ENCODE assay signal across 9 mouse cellular contexts in genomic region chr2:144332486-144332885, GRCm38 (mm10). TPM values are rescaled to one million over a fixed set of nuclear protein-coding genes. Genes with fewer than 3 reads are reported as not detected.
DNase-seq lines count a peak whose midpoint lies in the region; ATAC-seq lines count a peak whose summit lies in the region.
"Had no signal": no experiment of that assay in that cellular context is flagged by ENCODE, and none has a peak within 500 bp of the region (broad histone marks: within the 10 kb centered on the region; RNA-seq: fewer than 3 reads in every experiment).

No protein-coding gene starts in this region.

- ATAC-seq in heart, embryonic 15.5 days (replicated peaks; ENCODE audit: insufficient number of reproducible peaks, insufficient read depth, low FRiP score, low read depth), result no peak
- no peak for ATAC-seq in hindbrain, embryonic 16.5 days
- ATAC-seq in midbrain, embryonic 16.5 days, result no peak

- no peak for DNase-seq in heart, adult 18-20 months
- peak; percentile 14 for DNase-seq in embryo, embryonic 11 days
- no peak for DNase-seq in gastrocnemius, postnatal 25 days
- no peak for DNase-seq in urinary bladder, postnatal 10 days (ENCODE audit: low spot score)
- no peak for DNase-seq in layer of hippocampus, postnatal 25 days (ENCODE audit: extremely low spot score in 1 of 2, low spot score in 1 of 2)

- peak overlapping the region; percentile 97 for H3K4me2 ChIP-seq in heart, embryonic 15.5 days
- peak overlapping the region; percentile 95 for H3K4me2 ChIP-seq in hindbrain, embryonic 16.5 days (ENCODE audit: low read length)
- peak overlapping the region; percentile 92 for H3K4me2 ChIP-seq in midbrain, embryonic 16.5 days (ENCODE audit: low read length)

- H3K4me1 ChIP-seq in heart, embryonic 15.5 days (replicated peaks), result peaks cover 35% of the 10 kb centered on the region
- H3K4me1 ChIP-seq in hindbrain, embryonic 16.5 days (ENCODE audit: control insufficient read depth, insufficient read depth, low read depth, low read length), result peaks cover 29% of the 10 kb centered on the region
- peaks cover 28% of the 10 kb centered on the region for H3K4me1 ChIP-seq in midbrain, embryonic 16.5 days (ENCODE audit: control insufficient read depth, insufficient read depth, low read length)

- WGBS in heart, embryonic 15.5 days, result 8% methylated on average over 9 of the region's 9 CpGs
- WGBS in hindbrain, embryonic 16.5 days, result 5% methylated on average over 9 of the region's 9 CpGs
- WGBS in midbrain, embryonic 16.5 days, result 5% methylated on average over 9 of the region's 9 CpGs

- no peaks in the 10 kb centered on the region for H3K36me3 ChIP-seq in heart, embryonic 15.5 days
- H3K36me3 ChIP-seq in hindbrain, embryonic 16.5 days (ENCODE audit: control insufficient read depth, insufficient read depth, low read length), result no peaks in the 10 kb centered on the region
- no peaks in the 10 kb centered on the region for H3K36me3 ChIP-seq in midbrain, embryonic 16.5 days (ENCODE audit: control insufficient read depth, insufficient read depth, low read length)

- no peak overlapping the region for H3K9ac ChIP-seq in heart, embryonic 15.5 days
- H3K9ac ChIP-seq in hindbrain, embryonic 16.5 days (ENCODE audit: low read depth, low read length), result no peak overlapping the region
- no peak overlapping the region; the same call in 1 of the 2 replicates for H3K9ac ChIP-seq in midbrain, embryonic 16.5 days (ENCODE audit: low read depth, low read length)

- H3K27me3 ChIP-seq in heart, embryonic 15.5 days, result peaks cover 81% of the 10 kb centered on the region
- H3K27me3 ChIP-seq in hindbrain, embryonic 16.5 days (replicated peaks; ENCODE audit: control insufficient read depth, insufficient read depth, low read length), result peaks cover 53% of the 10 kb centered on the region
- H3K27me3 ChIP-seq in midbrain, embryonic 16.5 days (ENCODE audit: control insufficient read depth, insufficient read depth, low read depth, low read length), result peaks cover 42% of the 10 kb centered on the region

- no peak overlapping the region for H3K27ac ChIP-seq in heart, embryonic 15.5 days
- H3K27ac ChIP-seq in hindbrain, embryonic 16.5 days (ENCODE audit: low read depth, low read length), result no peak overlapping the region
- no peak overlapping the region for H3K27ac ChIP-seq in midbrain, embryonic 16.5 days (ENCODE audit: low read length)

- no peaks in the 10 kb centered on the region for H3K9me3 ChIP-seq in heart, embryonic 15.5 days (replicated peaks)
- no peaks in the 10 kb centered on the region for H3K9me3 ChIP-seq in hindbrain, embryonic 16.5 days (ENCODE audit: control insufficient read depth, low read length)
- no peaks in the 10 kb centered on the region for H3K9me3 ChIP-seq in midbrain, embryonic 16.5 days (replicated peaks; ENCODE audit: control insufficient read depth, low read length, poor library complexity, severe bottlenecking)

- peak overlapping the region; percentile 66 for H3K4me3 ChIP-seq in heart, embryonic 15.5 days
- peak overlapping the region; percentile 52 for H3K4me3 ChIP-seq in hindbrain, embryonic 16.5 days (ENCODE audit: low read length)
- H3K4me3 ChIP-seq in midbrain, embryonic 16.5 days (ENCODE audit: low read depth, low read length), result peak overlapping the region; percentile 52; the same call in 1 of the 2 replicates

RNA-seq across cellular contexts. Expression of gene Ovol2, which starts 0.5 kb away (rescaled TPM):
- polyA plus RNA-seq in heart, embryonic 15.5 days (2015; fragmentation: Nextera tagmentation; extraction: Ambion mirVana), result 0.08 and 0.18 TPM in 2 replicates
- not detected for total RNA-seq in heart, adult 18-20 months (2021)
- 0.10 TPM in 1 of 2 replicates, not detected in the other for polyA plus RNA-seq in hindbrain, embryonic 16.5 days (2015; fragmentation: Nextera tagmentation; extraction: Ambion mirVana)
- not detected in 2 replicates for polyA plus RNA-seq in midbrain, embryonic 16.5 days (2015; fragmentation: Nextera tagmentation; extraction: Ambion mirVana)
- total RNA-seq in gastrocnemius, postnatal 25 days (2021), result not detected
- 1 to 10 TPM in 1 of 2 experiments, under 1 TPM in 1; 0.96 to 1.0 TPM for total RNA-seq in layer of hippocampus, postnatal 25 days (2021)
- total RNA-seq: adrenal gland, adult 18-20 months had no signal

RNA-seq across cellular contexts. Expression of gene Kat14, which starts 36.3 kb away (rescaled TPM):
- 24.0 and 27.6 TPM in 2 replicates for polyA plus RNA-seq in heart, embryonic 15.5 days (2015; fragmentation: Nextera tagmentation; extraction: Ambion mirVana)
- 10 to 100 TPM; 27.4 to 27.5 TPM for total RNA-seq in heart, adult 18-20 months (2021)
- 23.2 and 29.5 TPM in 2 replicates for polyA plus RNA-seq in hindbrain, embryonic 16.5 days (2015; fragmentation: Nextera tagmentation; extraction: Ambion mirVana)
- polyA plus RNA-seq in midbrain, embryonic 16.5 days (2015; fragmentation: Nextera tagmentation; extraction: Ambion mirVana), result 26.4 and 26.9 TPM in 2 replicates
- 10 to 100 TPM; 16.9 to 20.9 TPM for total RNA-seq in gastrocnemius, postnatal 25 days (2021)
- total RNA-seq in layer of hippocampus, postnatal 25 days (2021), result 10 to 100 TPM; 30.9 to 31.4 TPM

RNA-seq across cellular contexts. Expression of gene Pet117, which starts 36.3 kb away (rescaled TPM):
- polyA plus RNA-seq in heart, embryonic 15.5 days (2015; fragmentation: Nextera tagmentation; extraction: Ambion mirVana), result 1.7 and 3.2 TPM in 2 replicates
- total RNA-seq in heart, adult 18-20 months (2021), result 10 to 100 TPM in 1 of 2 experiments, 1 to 10 TPM in 1; 8.8 to 10.7 TPM
- polyA plus RNA-seq in hindbrain, embryonic 16.5 days (2015; fragmentation: Nextera tagmentation; extraction: Ambion mirVana), result 1.3 and 2.2 TPM in 2 replicates
- 3.3 TPM in 1 of 2 replicates, not detected in the other for polyA plus RNA-seq in midbrain, embryonic 16.5 days (2015; fragmentation: Nextera tagmentation; extraction: Ambion mirVana)
- total RNA-seq in gastrocnemius, postnatal 25 days (2021), result 1 to 10 TPM; 5.8 to 6.5 TPM
- total RNA-seq in layer of hippocampus, postnatal 25 days (2021), result 1 to 10 TPM; 2.8 to 8.3 TPM
